Mouse (Mus musculus) T-helper 1 cell (primary cell): ENCODE results near the gene Laptm4a.

Experiments used
- in situ Hi-C: fragments of 300-600 bp; cut with MboI, MseI; formaldehyde crosslinking; loops from one replicate; pipeline ENCODE4 v1.15.1; 2025; ENCODE audit warnings: high pct_unique_total_duplicates

Laptm4a gene

DNA sequence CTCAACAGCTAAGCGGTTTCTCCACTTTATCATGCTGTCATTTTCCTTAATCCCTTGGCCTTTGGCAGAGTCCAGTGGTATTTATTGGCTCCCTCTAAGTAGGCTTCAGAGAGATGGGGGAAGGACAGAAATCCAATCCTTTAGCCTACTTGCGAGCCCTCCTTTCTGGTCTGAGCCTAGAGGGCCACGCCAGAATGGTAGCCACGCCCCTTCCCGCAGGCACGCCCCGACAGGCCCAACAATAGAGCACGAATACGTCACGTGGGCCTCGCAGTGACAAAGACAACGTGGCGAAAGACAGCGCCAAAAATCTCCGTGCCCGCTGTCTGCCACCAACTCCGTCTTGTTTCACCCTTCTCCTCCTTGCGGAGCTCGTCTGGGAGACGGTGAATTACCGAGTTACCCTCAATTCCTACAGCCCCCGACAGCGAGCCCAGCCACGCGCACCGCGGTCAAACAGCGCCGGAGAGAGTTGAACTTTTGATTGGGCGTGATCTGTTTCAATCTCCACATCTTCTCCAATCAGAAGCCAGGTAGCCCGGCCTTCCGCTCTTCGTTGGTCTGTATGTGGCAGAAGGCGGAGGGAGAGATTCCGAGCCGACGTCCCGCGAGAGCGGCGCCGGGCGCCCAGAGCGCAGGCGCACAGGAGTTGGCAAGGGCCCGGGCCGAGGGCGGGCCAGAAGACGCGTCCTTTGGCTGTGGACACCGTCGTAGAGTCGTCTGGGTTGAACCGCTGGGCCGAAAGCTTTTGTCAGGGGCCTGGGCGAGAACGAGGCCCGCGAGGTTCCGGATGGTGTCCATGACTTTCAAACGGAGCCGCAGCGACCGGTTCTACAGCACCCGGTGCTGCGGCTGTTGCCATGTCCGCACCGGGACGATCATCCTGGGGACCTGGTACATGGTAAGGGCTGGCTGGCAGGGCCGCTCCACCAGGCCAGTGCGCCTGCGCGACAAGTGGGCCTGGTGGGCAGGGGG, at the start of gene Laptm4a:
Gene Laptm4a (plus strand): TSS at position 271 of the 975 bp plus-strand sequence.
- in situ Hi-C loops: no loop called here

DNA sequence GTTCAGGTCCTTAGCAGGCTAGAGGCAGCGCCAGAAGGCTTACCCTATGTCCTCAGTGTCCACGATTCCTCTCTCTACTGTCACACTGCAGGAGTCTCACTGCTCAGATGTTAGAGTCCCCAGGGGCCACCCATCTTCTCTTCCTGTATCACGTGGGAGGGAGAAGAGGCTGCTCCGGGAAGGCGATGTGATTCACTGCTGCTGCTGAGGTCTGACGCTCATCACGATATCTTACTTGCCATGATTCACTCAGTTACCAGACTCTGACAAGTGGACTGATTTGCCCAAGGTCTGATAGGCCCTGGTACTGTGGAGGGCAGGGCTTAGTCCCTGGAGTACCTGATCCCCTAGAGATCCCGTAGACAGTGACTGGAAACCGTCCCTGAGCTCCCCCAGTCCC, 45.9 kb upstream of the Laptm4a start:
- in situ Hi-C loops: no loop called here

DNA sequence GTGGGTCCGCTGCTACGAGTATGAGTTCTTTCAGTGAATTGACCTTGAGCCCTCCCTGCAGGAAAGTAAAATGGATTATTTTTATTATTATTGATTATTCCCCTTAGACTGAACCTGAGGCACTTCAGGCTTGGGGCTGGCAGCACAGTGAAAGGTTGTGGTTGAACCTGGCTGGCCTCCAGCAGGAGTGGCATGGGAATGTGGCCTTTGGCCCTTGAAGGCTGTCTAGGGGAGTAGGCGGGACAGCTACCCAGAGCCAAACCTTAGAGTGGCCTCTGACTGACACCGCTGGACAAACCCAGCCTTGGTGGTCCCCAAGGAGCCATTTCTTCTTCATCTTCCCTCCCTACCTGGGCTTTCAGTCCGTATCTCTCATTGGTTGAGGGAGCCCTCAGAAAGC, 44.6 kb upstream of the Laptm4a start:
- in situ Hi-C loops: no loop called here

DNA sequence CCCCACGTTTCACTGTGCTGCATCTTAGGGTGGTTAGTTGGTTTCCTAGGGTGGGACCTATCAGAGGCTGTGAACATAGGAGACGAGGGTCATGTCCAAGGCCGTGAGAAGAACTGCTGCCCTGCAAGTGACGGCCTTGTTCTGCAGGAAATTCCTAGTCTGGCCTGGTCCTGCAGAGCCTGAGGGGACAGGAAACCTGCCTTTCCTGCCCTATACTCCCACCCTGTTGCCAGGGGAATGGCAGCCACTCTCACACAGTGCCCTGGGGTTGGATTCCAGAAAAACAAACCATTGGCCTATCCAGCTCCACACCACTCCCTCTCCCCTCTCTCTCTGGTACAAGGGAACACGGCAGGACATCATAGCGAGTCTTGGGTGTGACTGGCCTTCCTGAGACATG, 44.1 kb upstream of the Laptm4a start:
- in situ Hi-C loops: no loop called here

GRCm38 (mm10) chr12:8878752-8879151, 42.7 kb upstream of the Laptm4a start:
- in situ Hi-C loops: no loop called here

DNA sequence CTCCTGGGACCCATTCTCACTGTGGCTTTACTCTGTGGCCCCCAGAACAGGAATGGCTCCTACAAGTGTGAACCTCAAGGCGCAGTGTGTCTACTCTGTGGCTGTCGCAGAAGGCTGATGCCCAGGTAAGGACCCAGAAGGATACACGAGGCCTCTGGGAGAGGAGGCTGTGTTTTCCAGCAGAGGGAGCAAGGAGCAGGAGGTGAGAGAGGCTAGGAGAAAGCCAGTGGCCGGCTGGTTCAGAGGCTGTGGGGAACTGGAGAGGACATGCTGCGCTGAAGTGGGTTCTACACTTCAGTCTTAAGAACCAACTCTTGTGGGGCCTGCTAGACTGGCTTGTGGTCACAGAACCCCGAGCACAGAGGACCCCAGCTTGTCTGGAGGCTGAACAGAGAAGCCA, 42.1 kb upstream of the Laptm4a start:
- in situ Hi-C loops: no loop called here

DNA sequence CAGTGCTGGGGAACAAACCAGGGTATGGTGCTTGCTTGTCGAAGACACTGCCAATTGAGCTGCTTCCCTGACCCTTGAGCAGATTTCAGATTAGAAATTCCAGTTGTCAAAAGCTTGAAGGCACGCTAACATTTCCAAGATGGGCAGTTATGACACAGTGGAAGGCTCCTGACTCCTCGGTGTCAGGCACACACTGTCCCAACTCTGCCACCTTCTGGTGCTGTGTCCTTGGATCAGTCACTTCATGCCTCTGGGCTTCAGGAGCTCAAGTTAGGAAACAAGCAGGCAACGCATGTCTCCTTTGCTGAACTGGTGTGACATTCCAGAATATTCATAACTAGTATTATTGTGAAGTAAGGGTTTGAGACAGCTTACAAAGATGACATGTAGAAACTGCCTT, 39.7 kb upstream of the Laptm4a start:
- in situ Hi-C loops: no loop called here

DNA sequence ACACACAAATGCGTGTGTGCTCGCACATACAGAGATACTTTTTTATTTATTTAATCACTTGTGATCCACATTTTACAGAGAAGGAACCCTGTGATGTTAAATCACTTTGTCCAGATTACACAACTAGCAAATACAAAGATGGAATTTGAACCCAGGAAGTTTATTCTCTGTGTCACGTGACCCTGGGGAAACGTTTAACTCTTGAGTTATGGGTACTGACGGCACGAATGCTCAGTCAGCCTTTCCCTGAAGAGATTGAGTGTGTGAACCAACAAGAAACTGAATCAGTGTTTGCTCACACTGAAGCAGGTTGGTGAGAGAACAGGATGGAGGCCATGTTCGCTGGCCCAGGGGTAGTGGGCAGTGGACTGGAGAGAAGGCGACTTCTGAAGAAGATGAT, 39.1 kb upstream of the Laptm4a start:
- in situ Hi-C loops: no loop called here

- in situ Hi-C loops: no loop called here
These were observed 36.9 kb upstream of the Laptm4a start for GRCm38 (mm10) chr12:8884426-8885145.

GRCm38 (mm10) chr12:8885146-8885543, 36.3 kb upstream of the Laptm4a start:
- in situ Hi-C loops: no loop called here

DNA sequence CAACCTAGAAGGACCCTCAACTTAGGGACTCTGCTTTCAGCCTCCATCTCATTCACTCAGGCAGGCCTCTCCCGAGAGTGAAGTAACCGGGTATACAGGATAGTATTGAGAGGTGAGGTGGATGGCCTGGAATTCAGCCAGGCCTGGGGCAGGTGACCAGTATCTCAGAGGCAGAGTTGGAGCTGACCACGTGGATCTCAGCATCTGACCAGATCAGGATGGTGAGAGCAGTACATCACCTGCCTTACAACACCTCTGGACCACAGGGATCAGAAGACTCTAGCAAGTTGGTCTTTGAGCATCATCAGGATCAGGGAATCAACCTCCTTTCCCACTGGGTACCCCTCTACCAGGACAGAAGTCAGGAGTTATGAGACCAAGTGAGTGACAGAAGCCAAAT, 35.5 kb upstream of the Laptm4a start:
- in situ Hi-C loops: no loop called here

DNA sequence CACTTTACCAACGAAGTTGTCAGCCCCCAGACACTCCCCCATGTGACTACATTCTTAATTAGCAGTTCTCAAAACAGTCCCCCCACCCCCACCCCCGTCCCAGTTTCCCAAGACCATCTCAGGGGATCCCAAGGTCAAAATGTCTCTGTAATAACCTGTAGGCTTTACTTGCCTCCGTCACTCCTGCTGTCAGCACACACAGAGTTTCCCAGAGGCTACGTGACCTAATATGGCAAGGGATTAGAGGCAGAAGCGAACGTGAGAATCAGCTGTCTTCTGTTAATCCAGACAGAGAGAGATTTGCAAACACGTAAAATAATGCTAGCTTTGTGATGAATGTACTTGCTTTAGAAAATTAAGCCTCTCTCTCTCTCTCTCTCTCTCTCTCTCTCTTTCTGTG, 33.0 kb upstream of the Laptm4a start:
- in situ Hi-C loops: no loop called here

DNA sequence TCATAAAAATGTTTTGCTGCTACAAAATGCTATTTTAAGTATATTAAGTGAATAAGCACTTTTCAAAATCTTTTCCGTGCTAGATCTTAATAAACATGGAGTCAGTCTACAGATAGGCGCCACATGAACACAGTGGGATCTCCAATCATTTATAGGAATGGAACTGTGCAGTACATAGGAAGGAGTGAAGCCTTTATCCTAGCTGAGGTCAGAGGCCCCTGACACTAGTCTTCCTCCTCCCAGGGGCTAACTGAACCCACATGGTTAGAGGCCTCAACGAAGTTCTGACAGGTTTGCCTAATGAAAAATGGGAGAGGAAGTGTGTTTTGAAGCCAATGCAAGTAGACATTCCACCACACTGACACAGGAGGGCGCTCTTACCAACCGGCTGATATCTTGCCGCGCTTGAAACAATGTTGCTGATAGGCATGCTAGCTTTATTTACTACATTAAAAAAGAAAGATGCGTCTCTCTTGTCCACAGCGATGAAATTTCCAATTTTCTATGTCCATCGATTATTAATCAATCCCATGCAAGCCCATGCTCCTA, 32.3 kb upstream of the Laptm4a start:
- in situ Hi-C loops: no loop called here

GRCm38 (mm10) chr12:8892876-8893532, 28.5 kb upstream of the Laptm4a start:
- in situ Hi-C loops: loop anchor here (5.0 kb wide), 1 partner anchor 109 kb away; no protein-coding TSS in a partner anchor

- in situ Hi-C loops: no loop called here
These were observed 24.3 kb upstream of the Laptm4a start for GRCm38 (mm10) chr12:8897140-8897539.

GRCm38 (mm10) chr12:8898879-8899785, 22.3 kb upstream of the Laptm4a start:
- in situ Hi-C loops: no loop called here

- in situ Hi-C loops: no loop called here
These were observed 21.3 kb upstream of the Laptm4a start for GRCm38 (mm10) chr12:8900107-8900698.

- in situ Hi-C loops: no loop called here
These were observed 20.4 kb upstream of the Laptm4a start for GRCm38 (mm10) chr12:8900919-8901663.

DNA sequence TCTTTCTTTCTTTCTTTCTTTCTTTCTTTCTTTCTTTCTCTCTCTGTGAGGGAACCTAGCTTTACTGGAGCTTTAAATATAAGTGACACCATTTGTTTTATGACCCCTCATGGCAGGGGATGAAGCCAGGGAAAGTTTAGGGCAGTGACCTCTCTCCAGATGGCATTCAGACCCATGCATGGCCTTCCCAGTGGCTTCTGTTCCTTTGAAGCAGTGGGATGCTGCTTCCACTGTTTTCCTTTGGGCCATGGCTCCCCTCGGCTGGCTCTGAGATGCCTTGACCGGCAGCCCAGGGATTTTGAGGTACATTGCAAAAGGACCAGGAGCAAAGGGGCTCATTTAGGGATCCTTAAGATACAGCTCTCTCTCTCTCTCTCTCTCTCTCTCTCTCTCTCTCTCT, 19.5 kb upstream of the Laptm4a start:
- in situ Hi-C loops: no loop called here

DNA sequence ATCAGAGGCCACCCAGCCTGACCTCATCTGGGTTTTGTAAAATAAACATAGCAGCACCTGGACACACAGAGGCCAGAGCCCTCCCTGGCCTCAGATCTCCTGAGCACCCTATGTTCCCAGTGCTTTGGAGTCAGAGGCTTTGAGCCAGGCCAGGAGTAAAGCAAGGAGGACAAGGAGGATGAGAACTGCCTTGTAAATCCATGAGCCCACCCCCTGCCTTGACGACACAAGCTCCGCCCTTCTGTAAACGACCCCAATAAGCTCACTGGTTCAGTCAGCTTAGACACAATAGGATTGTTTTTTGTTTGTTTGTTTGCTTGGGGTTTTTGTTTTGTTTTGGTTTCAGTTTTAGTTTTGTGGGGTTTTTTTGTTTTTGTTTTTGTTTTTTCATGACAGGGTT, 19.0 kb upstream of the Laptm4a start:
- in situ Hi-C loops: no loop called here
